Mouse (Mus musculus) T-cell, adult 2 months (primary cell): ENCODE data around the gene Sapcd1.
"Not testable (repeated sequence)": the region's sequence is repeated elsewhere in the genome, so short reads cannot be mapped to it uniquely, and the experiment has no call there.

ENCODE experiments used
- DNase-seq: peaks from one replicate; pipeline ENCODE4 v3.0.0; 2022; ENCODE audit warnings: low spot score

Gene Sapcd1

DNA sequence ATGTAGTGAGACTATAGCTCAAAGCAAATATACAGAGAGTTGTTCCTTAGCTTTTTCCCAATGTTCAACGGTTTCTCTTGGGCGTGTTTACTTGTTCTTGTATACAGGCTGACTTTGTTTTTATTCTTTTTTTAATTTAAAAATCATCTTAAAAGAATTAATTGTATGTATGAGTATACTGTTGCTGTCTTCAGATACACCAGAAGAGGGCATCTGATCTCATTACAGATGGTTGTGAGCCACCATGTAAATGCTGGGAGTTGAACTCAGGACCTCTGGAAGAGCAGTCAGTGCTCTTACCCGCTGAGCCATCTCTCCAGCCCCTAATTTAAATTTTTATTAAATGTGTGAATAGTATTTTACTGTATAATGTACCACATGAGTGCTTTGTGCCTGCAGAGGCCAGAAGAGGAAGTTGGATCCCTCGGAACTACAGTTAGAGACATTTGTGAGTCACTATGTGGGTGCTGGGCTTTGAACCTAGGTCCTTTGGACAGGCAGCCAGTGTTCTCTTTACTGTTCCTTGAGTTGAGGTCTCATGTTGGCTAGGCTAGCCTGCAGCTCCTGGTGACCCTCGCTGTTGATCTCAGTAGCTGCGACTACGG, 20.3 kb downstream of the Sapcd1 start:
- no peak for DNase-seq

DNA sequence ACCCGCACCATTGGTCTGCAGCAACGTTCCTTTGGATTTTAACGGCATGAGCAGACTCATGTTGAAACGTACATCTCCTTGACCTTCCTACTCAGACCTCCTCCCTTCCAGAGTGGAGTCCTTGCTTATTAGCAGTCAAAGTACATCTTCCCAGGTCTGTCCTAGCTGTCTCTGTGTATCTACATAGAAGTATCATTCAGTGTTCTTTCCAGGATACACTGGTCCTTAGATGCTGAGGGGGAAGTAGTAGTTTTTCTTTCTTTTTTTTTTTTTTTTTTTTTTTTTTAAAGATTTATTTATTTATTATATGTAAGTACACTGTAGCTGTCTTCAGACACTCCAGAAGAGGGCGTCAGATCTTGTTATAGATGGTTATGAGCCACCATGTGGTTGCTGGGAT, 21.9 kb downstream of the Sapcd1 start:
- DNase-seq: not testable (repeated sequence)

DNA sequence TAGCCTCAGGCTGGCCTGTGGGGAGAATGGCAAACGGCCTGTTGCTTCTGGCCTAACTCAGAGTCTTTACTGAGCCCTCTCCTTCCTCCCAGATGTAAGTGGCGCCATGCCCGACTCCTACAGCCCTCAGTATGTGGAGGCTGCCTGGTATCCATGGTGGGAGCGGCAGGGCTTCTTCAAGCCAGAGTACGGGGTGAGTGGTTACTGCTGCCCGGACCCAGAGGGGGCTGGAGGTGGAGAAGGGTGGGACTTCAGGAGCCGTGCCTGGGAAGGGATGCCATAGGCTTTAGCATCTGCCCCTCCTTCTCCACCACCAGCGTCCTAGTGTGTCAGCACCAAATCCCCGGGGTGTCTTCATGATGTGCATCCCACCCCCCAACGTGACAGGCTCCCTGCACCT, 22.7 kb downstream of the Sapcd1 start:
- no peak for DNase-seq

DNA sequence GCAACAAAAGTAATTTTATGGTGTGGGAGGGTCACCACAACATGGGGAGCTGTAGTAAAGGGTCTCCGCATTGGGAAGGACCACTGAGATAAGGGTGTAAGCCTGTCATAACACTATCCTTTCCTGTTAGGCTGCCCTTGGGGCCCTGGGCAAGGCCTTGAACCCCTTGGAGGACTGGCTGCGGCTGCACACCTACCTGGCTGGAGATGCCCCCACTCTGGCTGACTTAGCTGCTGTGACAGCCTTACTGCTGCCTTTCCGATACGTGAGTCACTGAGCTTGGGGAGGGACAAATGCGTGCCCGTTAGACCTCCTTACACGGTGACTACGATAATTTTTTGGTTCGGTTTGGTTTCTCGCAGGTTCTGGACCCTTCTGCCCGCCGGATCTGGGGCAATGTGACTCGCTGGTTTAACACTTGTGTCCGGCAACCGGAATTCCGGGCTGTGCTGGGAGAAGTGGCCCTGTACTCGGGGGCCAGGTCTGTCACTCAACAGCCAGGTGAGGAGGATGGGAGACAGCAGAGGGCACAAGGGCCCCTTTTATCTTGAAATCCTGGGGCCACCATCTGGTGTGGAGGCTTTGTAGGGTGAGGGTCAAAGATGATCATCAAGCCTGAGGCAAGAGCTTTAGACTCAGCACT, 23.6 kb downstream of the Sapcd1 start:
- no peak for DNase-seq

DNA sequence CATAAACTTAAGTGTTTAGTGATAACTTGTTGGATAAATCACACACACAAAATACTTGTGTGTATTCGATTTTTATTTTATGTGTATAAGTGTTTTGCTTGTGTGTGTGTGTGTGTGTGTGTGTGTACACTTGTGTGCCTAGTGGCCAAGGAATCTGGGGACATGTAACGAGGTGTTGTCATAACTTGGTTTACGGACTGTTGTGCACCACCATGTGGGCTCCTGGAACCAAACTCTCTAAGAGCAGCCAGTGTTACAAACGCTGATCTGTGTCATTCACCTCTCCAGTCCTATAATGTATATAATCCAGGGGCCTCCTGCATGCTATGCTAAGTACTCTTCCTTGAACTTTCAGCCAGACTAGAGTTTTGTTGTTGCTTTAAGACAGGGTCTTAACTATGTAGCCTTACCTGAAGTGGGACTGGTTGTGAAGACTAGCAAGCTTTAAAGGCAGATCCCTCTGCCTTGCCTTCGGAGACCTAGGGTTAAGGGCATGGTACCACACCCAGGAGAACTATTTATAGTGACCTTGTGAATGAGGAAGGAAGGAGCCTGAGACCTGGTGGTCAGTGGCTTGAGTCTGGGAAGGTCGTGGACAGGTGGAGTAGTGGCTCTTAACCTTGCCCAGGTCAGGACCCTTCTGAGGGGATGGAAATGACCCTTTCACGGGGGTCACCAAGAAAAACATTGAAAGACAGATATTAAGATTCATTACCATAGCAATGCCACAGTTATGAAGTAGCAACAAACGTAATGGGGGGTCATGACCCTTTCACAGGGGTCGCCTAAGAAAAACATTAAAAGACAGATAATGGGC, 24.6 kb downstream of the Sapcd1 start:
- no peak for DNase-seq

DNA sequence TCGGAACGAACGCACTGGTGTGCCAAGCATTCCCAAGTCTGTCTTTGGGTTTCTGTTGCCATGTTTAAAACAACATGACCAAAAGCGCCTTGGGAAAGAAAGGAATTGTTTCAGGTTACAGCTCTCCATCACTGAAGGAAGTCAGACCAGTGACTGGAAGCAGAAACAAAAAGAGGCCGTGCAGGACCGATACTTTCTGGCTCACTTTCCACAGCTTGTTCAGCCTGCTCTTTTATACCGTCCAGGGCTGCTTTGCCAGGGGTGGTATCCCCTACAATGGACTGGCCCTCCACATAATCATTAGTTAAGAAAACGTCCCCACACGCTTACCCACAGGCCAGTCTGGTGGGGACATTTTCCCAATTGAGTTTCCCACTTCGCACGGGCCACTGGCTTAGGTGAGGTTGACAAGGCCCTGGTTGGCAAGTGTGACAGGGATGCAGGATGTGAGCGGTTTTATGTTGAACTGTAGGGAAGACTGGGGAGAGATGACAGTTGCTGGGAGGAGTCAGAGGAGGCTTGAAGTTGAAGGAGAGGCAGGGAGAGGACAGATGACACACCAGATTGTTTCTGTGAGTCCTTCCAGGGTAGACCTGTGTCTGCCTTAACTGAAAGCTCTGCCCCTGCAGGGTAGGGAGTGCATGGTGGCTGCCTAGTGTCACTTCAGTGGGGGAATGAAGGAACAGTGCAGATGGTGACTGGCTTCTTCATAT, 25.5 kb downstream of the Sapcd1 start:
- DNase-seq: no peak

DNA sequence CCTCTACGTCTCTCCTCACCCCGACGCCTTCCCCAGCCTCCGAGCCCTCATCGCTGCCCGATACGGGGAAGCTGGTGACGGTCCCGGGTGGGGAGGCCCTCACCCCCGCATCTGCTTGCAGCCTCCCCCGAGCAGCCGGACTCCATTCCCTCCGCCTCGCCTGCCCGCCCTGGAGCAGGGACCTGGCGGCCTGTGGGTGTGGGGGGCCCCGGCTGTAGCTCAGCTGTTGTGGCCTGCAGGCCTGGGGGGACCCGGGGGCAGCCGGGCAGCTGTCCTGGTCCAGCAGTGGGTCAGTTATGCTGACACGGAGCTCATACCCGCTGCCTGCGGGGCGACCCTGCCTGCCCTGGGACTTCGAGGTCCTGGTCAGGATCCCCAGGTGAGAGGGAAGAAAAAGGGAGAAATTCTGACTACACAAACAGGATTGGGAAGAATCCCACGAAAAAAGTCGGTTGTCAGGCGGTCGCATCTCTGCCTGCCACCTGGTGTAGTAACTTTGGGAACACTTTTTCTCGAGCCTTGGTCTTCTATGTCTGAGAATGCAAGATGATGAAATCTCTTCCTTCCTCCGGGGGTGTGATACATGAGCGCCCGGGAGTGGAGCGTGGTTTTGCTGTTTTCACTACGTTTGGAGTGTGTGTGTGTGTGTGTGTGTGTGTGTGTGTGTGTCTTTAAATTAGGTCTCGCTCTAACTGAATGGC, 26.2 kb downstream of the Sapcd1 start:
- peak; percentile 54 for DNase-seq

DNA sequence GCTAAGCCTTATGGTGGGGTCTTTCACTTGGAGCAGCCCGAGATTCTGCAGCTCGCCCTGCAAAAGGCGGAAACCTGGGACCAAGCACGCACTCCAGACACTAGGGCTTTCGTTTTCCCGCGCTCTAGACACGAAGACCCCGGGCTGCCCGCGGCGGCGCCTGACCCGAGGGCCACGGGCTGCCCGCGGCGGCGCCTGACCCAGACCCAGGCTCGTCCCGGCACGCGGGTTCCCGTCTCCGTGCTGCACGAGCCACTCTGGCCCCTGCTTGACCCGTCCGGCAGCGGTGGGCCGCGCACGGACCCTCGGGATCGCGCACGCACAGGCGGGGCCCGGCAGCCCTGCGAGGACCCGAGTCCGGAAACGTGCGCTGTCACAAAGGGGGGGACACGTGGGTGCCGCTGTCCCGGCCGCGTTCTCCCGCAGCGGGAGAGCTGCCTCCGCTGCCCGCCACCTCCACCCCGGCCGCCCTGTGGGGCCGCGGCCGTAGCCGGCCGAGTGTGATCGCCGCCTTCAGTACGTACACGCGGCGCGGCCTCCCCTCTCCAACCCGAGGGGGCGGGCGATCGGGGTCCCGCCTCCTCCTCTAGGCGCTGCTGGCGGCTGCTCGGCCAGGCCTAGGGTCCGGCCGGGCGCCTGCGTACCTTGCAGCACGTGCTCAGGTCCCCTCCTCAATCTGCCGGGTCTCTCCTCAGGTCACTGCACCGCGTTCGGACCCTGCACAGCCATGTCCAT, 26.9 kb downstream of the Sapcd1 start, which contains the start of gene Vars:
Gene Vars (plus strand): TSS at position 271 of the 735 bp plus-strand sequence.
- peak; percentile 81 for DNase-seq

DNA sequence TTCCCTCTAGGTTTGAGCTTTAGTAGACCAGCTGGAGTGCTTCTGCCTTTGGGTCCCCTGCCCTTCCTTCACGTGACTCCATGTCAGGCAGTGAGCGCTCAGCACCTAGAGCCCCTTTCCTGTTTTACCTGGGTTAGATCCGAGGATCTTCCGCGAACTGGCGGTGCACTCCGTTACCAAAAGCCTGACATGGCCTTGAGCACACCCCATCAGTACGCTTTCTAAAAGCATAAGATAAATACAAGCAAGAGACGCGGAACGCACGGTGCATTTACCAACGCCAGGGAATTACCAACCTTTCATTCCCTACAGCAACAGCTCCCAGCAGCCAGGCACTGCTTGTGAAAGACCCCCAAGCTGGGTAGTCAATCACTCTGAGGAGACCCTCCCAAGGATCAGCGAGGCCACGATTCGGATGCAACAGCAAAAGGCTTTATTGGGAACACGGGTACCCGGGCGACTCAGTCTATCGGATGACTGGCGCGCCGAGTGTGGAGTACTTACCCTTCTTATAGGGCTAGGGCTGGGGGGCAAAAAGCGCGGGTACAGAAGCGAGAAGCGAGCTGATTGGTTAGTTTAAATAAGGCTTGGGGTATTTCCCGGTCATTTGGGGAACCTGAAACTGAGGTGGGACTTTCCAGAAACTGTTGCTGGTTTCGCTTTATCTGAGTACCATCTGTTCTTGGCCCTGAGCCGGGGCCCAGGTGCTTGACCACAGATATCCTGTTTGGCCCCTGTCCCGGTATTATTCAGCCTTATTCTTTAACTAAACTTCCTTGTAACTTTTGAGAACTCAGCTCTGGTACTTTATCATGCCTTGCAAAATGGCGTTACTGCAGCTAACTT, 27.7 kb downstream of the Sapcd1 start:
- peak; percentile 50 for DNase-seq

DNA sequence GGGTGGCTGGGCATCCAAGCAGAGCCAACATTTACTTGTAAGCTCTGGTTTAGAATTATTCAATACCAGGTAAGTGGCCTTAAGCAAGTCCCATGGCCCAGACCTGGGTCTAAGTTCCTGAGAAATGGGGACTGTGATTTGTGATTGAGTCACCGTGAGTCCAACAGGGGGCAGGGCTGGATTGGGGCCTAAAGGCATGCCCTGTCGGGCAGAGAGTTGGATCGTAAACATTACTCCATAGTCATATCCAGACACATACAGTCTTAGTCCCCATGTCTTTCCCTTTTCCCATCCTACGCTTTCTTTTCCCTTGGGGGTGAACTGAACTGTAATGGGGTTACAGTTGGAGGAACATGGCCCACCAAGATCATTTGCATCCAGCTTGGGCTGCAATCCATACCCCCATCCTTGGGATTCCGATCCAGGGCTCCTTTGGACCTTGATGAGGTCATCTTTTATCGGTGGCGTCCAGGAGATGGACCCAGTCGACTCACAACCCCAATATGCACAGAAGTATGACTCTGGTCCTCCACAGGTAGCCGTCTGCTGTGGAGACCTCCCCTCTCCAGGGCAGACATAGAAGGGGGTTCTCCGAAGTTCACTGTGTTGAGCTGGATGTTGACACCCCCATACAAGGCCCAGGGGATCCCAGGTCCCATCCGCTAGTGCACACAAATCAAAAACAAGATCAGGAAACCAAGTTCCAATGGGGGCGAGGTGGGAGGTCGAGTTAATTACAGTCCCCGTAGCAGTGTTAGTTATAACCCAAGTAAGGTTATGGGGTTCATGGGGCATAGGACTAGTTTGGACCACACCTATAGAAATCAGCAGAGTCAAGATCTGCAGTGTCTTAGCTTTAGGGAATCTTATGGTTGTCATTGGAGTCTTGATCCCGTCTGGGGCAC, 29.0 kb downstream of the Sapcd1 start:
- DNase-seq: no peak

DNA sequence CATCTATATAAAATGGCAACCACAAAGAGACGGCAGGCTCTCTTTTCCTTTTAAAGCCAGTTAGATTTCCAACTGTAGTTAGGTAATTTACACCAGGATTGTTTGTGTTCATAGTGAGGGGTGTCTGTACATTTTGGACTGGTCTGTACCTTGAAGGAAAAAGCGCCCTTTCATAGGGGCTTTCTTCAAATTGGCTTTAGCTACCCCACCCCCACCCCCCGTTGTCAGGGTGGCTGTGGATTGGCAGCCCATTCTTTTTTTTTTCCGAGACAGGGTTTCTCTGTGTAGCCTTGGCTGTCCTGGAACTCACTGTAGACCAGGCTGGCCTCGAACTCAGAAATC, 30.7 kb downstream of the Sapcd1 start:
- DNase-seq: no peak

DNA sequence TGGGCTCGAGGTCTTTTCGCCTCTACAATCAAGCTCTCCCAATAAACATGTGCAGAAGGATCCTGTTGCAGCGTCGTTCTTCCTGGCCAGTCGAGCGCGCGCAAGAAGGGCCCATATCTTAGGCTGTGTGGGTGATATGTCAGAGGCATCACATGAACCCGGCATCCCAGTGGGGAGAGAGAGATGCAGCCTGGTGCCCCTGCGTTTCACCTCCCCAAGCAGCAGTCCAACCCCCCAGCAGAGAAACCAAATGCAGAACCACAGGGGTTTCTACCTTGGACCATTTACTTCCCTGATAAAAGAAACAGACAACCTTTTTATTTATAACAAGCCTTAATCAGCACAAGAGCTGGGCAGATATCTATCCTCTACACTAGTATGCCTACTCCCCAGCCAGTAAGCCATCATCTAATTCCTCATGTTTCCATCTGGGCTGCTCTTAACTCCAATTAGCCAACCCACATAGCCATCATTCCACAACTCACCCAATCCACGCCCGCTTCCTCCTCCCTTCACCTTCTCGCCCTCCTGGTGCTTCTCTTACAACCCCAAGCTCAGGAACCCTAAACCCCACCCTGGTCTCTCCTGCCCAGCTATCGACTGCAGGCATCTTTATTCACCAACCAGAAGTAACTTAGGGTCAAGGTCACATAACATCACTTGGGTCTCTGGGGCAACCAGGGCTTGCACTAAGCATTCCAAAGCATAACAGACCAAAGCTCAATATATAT, 31.2 kb downstream of the Sapcd1 start:
- no peak for DNase-seq

DNA sequence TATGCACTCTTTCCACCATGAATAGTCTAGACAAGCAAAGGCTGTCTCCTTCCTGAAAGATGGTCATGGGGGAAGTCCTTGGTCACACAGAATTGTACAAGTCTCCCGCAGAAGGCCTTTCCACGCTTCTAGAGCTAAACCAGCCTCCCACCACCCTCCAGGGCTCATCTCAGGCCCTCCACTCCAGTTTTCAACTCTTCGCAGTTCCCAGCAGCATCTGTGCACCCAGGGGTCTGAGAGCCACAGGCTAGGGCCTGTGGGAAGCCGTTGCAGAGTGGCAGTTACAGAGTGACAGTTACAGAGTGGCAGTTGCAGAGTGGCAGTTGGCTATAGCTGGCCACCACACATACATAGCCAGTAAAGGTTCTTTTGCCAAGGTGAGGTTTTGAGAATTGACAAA, 31.9 kb downstream of the Sapcd1 start:
- not testable (repeated sequence) for DNase-seq

DNA sequence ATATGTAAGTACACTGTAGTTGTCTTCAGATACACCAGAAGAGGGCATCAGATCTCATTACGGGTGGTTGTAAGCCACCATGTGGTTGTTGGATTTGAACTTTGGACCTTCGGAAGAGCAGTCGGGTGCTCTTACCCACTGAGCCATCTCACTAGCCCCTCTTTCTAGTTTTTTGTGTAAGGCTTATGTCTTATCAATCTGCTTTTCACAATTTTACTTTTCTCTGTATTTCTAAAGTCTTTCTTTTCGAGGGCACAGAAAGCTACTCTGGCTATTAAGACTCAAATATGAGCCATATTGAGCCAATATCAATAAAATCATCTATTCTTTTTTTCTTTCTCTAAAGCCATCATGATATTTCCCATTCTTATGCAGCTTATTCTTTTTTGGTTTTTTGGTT, 32.6 kb downstream of the Sapcd1 start:
- not testable (repeated sequence) for DNase-seq

DNA sequence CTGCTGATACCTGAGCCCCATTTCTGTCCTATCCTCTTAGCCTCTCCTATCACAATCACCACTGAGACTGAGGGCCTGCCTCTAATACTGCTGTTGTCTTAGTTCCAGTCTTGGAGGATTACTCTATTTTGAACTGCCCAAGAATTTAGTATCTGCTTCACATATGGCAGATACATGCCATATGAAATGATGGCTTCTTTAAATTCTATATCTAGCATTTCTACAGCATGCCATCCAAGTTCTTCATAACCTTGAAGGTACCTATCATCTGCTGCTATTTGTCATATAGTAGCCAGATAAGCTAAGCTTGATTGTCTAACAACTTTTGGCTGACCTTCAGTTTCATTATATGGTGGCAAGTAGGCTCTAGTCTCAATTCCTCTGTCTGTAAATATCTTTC, 33.1 kb downstream of the Sapcd1 start:
- no peak for DNase-seq

DNA sequence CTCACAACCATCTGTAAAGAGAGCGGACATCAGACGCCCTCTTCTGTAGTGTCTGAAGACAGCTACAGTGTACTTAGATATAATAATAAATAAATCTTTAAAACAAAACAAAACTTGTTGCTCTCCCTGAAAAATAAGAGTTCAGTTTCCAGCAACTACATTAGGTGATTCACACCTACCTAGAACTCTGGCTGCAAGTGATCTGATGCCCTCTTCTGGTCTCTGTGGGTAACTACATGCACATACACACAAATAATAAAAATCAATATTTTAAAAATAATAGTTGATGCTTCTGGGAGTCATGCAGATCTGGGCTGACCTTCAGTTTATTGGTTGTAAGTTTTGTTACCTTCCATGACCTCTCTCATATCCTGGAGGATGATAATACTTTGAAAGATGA, 43.6 kb downstream of the Sapcd1 start:
- peak; percentile 42 for DNase-seq

DNA sequence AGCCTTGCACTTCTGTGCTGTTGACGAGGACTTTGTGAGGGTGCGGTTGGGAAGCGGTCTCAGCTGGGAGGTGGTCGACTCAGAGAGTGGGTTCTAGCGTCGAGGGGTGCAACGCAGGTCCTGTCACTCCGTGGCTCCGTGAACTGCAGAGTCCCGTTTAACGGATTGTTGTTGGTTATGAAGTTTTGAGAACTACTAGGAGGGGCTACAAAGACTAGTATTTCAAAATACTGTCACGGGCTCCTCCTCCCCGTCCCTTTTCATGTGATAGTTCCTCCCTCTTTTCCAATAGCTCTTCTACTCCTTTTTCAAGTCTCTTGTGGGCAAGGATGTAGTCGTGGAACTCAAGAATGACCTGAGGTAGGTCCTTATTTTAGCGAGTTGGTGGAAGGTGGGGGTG, 45.5 kb downstream of the Sapcd1 start:
- DNase-seq: no peak

DNA sequence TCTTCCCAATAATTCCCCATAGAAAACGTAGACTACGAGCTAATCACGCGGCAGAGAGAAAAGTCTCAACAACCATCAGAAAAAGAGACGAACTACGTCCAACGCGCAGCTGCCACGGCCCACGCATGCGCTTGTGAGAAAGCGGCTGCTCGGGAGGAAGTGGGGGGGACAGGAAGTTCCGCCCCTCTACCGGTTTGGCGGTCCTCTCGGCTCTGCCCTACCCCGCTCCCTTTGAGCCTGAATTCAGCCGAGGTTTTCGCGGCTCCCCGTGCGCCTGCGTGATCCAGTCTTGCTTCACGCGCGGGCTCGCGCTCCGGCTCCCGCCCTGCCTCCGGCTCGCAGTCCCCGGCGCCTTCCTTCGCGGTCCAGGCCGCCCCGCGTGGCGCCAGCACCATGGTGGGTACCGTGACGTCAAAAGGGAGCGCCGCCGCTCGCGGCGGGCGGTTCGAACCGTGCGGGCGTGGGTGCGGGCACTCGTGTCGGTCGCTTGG, 46.1 kb downstream of the Sapcd1 start, which contains the start of gene Lsm2:
Gene Lsm2 (plus strand): TSS at position 173 of the 491 bp plus-strand sequence.
- DNase-seq: peak; percentile 94
